Mouse (Mus musculus) central nervous system, embryonic 11.5 days (tissue): Measurements from ENCODE around the gene Kbtbd4. TPM values are rescaled to one million over a fixed set of nuclear protein-coding genes. Genes with fewer than 3 reads are reported as not detected.

Experiments used
- polyA plus RNA-seq: library from polyadenylated mRNA; depleted of rRNA; stranded (reverse); fragments of >200 nt; gene quantifications from 2 replicates; pipeline ENCODE4 v1.2.3, GENCODE M21; 2012; rRNA removed

Gene Kbtbd4
- polyA plus RNA-seq: 27.0 and 36.5 TPM in 2 replicates

DNA sequence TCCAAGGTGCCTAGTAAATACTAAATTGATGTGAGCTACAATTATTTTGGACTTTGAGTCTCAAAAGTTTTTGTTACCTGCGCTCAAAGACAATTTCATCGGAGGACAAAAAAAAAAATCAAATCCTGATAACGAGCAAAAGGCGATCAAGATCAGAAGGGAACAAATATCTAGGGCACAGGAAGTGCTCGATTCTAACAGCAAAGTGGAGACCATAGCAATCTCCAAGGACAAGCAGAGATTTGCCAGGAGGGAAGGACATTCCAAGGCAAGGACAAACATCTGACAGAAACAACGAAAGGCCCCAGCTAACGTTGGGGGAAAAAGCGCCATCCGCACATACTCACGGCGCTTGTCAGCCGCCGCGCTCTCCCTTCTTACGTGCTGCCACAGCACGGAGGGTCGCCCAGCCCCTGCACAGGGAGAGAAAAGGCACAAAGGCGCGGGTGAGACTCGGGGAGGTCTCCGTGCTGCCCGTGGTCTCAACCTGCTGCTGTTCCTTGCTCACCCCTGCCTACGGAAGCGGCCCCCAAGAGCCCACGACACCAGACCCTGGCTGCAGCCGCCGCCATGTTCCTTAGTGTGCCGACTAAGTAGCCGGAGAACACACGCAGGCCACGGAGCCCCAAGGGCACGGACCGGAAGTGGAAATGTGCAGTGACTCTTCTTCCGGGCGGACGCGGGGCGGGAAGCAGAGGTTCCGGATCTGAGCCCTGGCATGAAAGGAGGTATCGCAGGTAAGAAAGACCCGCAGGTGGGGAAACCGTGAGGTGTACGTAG, at the start of gene Kbtbd4, which contains the start of gene Ndufs3:
Gene Kbtbd4 (plus strand): TSS at position 665 of the 780 bp plus-strand sequence.
Gene Ndufs3 (minus strand): TSS at position 752 of the 780 bp plus-strand sequence.

DNA sequence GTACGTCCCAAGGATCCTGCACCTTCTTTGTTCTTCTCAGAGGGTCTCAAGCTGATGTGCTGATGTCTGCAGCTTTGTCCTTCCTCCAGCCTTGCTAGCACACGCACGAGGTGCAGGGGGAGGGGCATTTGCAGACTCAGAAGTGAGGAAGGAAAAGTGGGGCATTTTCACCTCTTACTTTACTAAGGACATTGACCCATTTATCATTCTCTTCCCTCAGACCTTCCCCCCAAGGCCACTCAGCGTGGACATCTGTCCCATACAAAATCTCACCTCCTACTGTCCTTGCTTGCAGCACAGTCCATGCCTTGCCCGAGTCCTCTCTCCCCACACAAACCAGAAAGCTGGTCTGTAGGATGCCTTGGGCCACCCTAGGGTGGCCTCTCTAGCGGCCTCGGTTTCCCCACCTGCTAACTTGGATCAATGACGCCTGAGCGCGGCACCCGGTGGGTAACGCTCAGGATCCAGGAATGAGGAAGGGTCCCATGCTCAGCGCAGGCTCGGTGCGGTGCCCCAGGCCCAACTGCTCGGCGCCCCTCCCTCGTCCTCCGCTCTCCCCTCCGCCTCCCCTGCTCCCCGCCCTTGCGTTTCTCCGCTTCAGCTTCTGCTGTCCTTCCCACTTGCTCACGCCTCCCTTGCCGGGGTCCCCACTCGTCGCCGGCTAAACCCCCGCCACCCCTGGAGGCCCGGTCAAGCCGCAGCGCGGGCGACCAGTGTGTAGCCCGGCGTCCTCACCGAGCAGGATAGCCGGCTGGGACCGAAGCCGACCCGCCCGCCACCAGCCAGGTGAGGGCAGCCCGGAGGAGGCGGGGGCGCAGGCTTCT, 19.1 kb upstream of the Kbtbd4 start, which contains the start of gene C1qtnf4:
Gene C1qtnf4 (plus strand): TSS at position 643 of the 824 bp plus-strand sequence.

DNA sequence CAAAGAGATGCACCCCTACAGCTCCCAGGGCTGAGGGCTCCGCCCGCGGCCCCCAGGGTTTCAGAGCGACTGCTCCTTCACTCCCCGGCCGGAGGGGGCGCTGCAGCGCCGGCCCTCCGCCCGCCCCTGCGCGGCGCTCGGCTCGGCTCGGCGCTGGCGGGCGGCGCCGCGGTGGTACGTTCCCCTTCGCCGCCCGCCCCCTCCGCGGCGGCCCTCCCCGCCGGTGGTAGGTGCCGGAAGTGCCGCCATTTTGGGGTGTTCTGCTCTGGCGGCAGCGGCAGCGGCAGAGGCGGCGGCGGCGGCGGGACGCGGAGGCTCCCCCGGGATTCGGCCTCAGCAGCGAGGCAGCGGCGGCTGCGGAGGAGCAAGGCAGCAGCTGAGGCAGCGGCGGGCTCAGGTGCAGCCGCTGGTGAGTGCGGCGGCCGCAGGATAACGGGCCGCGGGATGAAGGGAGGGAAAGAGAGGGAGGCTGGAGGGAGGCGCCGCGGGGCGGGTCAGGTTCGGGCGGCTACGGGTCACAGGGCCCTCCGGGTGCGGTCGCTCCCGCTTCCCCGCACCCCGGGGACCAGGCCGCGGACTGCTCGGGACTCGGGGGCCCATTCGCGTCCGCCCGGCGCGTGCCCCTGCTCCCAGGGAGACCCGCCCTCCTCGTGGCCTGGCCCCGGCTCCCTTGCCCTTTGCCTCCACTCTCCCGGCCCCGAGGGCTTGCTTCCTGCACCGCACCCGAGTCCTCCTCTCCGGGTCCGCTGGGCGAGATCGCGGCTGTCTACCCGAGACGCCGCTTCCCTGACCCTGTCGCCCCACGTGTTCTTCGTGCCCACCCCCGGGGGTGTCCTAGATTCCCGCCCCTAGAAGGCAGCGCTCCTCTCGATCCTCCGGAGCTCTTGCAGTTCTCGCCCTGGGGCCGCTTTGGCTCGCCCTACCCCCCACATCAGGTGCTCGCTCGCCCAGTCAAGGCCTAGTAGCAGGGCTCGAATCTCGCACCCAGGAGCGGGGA, 36.0 kb downstream of the Kbtbd4 start, which contains the start of gene Celf1:
Gene Celf1 (plus strand): TSS at position 150 of the 997 bp plus-strand sequence.

Other genes with a start within 250 kb of the Kbtbd4 start
- gene Nup160, start 227.5 kb upstream of the Kbtbd4 start, polyA plus RNA-seq: 25.4 and 46.2 TPM in 2 replicates
- 108 and 130 TPM in 2 replicates for gene Fnbp4, start 159.4 kb upstream of the Kbtbd4 start, polyA plus RNA-seq
- gene Agbl2, start 122.0 kb upstream of the Kbtbd4 start, polyA plus RNA-seq: 0.44 and 1.0 TPM in 2 replicates
- 166 and 184 TPM in 2 replicates for gene Mtch2, start 57.6 kb upstream of the Kbtbd4 start, polyA plus RNA-seq
- 12.7 and 16.8 TPM in 2 replicates for gene C1qtnf4, start 18.9 kb upstream of the Kbtbd4 start, polyA plus RNA-seq
- 142 and 152 TPM in 2 replicates for gene Ndufs3, start 87 bp downstream of the Kbtbd4 start, polyA plus RNA-seq
- 123 and 128 TPM in 2 replicates for gene Celf1, start 35.6 kb downstream of the Kbtbd4 start, polyA plus RNA-seq
- gene Rapsn, start 130.9 kb downstream of the Kbtbd4 start, polyA plus RNA-seq: 1.1 and 4.6 TPM in 2 replicates
- 256 and 367 TPM in 2 replicates for gene Psmc3, start 149.3 kb downstream of the Kbtbd4 start, polyA plus RNA-seq
- gene Slc39a13, start 165.7 kb downstream of the Kbtbd4 start, polyA plus RNA-seq: 25.8 and 37.7 TPM in 2 replicates
- gene Spi1, start 177.7 kb downstream of the Kbtbd4 start, polyA plus RNA-seq: 3.5 and 4.8 TPM in 2 replicates
- gene Mybpc3, start 213.4 kb downstream of the Kbtbd4 start, polyA plus RNA-seq: 8.5 and 12.8 TPM in 2 replicates